Mouse (Mus musculus) yolk sac, embryonic 10.5 days (tissue): Measurements from ENCODE around the gene Atxn7l3.

Experiments
- DNase-seq: peaks from one replicate; pipeline ENCODE4 v3.0.0-alpha.2; 2017; ENCODE audit warnings: low spot score

Atxn7l3 gene

GRCm38 (mm10) chr11:102263211-102263610 is 33.2 kb downstream of the Atxn7l3 start:
- DNase-seq = no peak

GRCm38 (mm10) chr11:102258521-102258920 is 37.9 kb downstream of the Atxn7l3 start:
- DNase-seq = no peak

DNA sequence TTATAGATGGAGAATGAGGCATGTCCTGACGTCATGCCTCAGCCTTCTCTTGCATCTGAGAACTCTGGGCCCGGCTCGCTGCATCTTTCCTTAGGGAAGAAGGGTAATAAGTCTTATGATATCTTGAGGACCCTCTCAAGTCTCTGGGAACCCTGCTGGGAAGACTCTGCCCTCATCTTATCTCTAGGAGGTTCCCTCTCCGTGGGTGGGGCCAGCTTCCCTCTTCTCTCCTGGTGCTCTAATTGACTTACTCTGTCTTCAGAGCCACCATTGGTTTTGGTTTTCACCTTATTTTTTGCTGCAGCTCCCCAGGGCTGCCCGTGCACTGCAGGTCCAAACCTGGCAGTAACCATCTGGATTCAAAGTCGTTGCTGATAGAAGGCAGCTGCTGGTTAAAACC is 38.3 kb downstream of the Atxn7l3 start:
- DNase-seq = no peak

DNA sequence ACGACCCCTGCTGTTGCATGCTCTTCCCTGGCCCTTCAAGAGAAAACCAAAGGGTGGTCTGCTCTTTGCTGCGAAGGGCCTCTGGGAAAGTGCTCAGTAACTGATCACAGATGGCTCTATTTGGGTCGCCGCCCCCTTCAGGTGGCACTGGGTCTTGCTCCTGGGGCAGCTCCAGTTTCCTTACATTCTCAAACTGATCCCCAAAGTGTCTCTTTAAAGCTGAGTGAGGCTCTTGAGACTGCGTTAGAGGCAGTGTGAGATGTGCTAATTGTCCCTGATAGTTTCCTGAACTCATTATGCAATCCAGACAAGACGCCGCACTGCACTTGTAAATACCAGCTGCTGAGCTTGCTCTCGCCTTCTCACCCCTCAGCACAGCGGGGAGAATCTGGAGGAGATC is 38.9 kb downstream of the Atxn7l3 start:
- DNase-seq = no peak

GRCm38 (mm10) chr11:102249351-102250090 is 46.9 kb downstream of the Atxn7l3 start:
- DNase-seq = no peak

DNA sequence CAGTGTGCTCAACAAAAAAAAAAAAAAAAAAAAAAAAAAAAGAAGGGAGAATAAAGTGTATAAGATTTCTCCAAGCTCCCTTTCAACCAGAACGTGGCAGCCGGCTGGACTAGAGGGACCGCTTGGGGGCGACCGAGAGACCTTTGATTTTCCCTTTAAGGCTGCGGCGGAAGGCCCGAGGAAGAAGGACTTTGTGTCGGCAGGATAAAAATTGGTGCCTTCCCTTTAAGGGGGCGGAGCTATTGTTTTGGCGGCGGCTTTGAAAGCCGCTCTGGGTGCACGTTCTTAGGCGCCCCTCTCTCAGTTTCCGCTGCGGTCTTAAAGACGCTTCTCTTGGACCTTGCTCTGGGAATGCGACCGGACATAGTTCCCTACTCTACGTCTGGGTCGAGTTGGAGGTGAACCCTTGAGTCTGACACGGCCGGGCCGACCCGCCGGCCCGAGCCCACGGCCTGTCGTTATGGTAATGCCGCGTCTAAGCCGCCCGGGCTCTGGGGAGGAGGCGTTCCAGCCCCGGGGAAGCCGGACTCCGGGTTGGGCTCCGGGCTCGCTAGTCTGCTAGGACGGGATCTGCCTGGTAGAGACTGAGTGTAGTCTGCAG is 47.7 kb downstream of the Atxn7l3 start, which contains the start of gene BC030867:
Gene BC030867, plus strand, starts transcription at position 253 of the 601 bp plus-strand sequence.
- peak; percentile 97 for DNase-seq

GRCm38 (mm10) chr11:102246871-102247270 is 49.6 kb downstream of the Atxn7l3 start:
- DNase-seq = no peak

- DNase-seq = no peak
Measured at GRCm38 (mm10) chr11:102246273-102246635, 50.2 kb downstream of the Atxn7l3 start.

DNA sequence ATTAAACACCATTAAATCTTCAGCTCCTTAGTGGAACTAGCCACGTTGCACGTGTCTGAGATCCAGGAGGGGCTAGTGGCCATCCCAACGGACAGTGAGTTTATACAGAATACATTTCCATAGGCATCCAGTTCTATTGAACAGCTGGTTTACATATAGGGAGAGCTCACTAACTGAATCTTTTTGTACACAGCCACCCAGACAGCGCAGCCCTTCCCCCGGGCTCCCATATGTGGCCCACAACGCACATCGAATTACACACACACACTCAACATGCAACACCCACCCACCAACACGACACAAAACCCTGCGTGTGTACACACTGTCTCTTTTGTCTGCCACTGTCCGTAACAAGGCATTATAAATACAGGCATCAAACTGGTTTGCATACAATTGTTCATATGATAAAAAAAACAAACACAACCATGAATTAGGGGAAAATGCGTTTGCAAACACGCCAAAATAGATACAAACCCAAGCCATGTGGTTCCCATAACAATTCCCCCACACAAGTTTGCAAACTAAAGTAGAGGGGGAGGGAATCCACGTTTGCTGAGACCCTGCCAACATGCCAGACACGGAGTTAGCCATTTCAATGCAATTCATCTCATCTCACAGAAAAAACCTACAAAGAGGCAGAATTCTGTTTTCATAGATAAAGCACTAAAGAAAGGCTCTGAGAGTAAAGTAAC is 50.7 kb downstream of the Atxn7l3 start:
- DNase-seq = no peak

DNA sequence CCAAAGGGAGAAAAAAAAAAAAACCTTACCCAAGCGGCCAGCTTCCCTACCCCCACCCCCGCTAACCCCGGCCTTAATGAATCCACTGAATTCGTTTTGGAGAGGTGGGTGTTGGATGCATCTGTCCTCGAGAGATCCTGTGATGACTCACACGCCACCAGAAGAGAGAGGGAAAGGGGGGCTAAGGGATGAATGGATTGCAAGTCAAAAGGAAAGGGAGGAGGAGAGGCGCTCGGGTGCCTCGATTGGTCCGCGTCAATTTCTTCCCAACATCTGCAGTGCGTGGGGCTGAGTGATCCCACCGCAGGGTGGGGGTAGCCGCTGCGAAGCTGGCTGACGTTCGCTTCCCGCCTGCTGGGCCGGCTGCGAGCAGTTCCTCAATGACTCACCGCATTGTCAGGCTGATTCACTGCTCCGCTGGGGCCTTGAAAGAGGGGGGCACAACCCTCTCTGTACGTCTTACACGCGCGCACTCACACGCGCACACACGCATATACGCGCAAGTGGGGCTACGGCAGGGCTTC is 51.4 kb downstream of the Atxn7l3 start:
- peak; percentile 47 for DNase-seq

GRCm38 (mm10) chr11:102241874-102242273 is 54.6 kb downstream of the Atxn7l3 start:
- DNase-seq = no peak

GRCm38 (mm10) chr11:102241246-102241645 is 55.2 kb downstream of the Atxn7l3 start:
- peak; percentile 86 for DNase-seq

- no peak for DNase-seq
Measured at GRCm38 (mm10) chr11:102240636-102241035, 55.8 kb downstream of the Atxn7l3 start.
